Mouse (Mus musculus): ENCODE results near the gene Dync2li1. TPM values are rescaled to one million over a fixed set of nuclear protein-coding genes. Genes with fewer than 3 reads are reported as not detected.

Gene Dync2li1
- total and polyA plus RNA-seq, 3 experiments: 0.08 TPM; not detected in 2

GRCm38 (mm10) chr17:84667848-84668247 lies 41.6 kb downstream of the Dync2li1 start:
- no peak overlapping the region for H3K27ac ChIP-seq (ENCODE audit: control insufficient read depth, low read depth, low read length)
- no peaks in the 10 kb centered on the region for H3K27me3 ChIP-seq (ENCODE audit: control insufficient read depth in 1 of 2, insufficient read depth in 2 of 2, low read length in 2 of 2)
- DNase-seq (ENCODE audit: low read depth, low spot score): no peak
- no peaks in the 10 kb centered on the region for H3K36me3 ChIP-seq (ENCODE audit: control insufficient read depth in 1 of 2, insufficient read depth in 2 of 2, low read length in 2 of 2)
- no peaks in the 10 kb centered on the region for H3K79me2 ChIP-seq (ENCODE audit: control insufficient read depth, insufficient read depth, low read length, poor library complexity)
- H3K9me3 ChIP-seq (replicated peaks; ENCODE audit: insufficient read depth, low read length): no peaks in the 10 kb centered on the region
- TF ChIP-seq UBTF (IDR thresholded peaks at IDR 0.05; ENCODE audit: borderline replicate concordance, insufficient read depth, low read depth, low read length) (no peak), SMC3 (IDR thresholded peaks at IDR 0.05; ENCODE audit: low read depth, low read length) (no peak), HCFC1 (IDR thresholded peaks at IDR 0.05; ENCODE audit: low read depth, low read length) (no peak), USF2 (IDR thresholded peaks at IDR 0.05; ENCODE audit: borderline replicate concordance in 1 of 2, insufficient read depth in 1 of 2, low read depth in 1 of 2, low read length in 2 of 2) (no peak), GATA1 (IDR thresholded peaks at IDR 0.05; ENCODE audit: low read depth, low read length) (no peak), ELF1 (IDR thresholded peaks at IDR 0.05; ENCODE audit: low read depth, low read length) (no peak), CHD2 (IDR thresholded peaks at IDR 0.05; ENCODE audit: low read length) (no peak), NRF1 (IDR thresholded peaks at IDR 0.05; ENCODE audit: insufficient read depth, low read depth, low read length, poor library complexity, severe bottlenecking) (no peak), EP300 (IDR thresholded peaks at IDR 0.05; ENCODE audit: low read depth in 1 of 2, low read length in 2 of 2) (no peak), MAZ (IDR thresholded peaks at IDR 0.05; ENCODE audit: low read depth, low read length) (no peak), MAFK (IDR thresholded peaks at IDR 0.05; ENCODE audit: borderline replicate concordance, low read depth, low read length) (no peak), POLR2AphosphoS5 (IDR thresholded peaks at IDR 0.05; ENCODE audit: borderline replicate concordance, low read depth, low read length) (no peak), USF1 (IDR thresholded peaks at IDR 0.05; ENCODE audit: low read depth, low read length) (no peak), NELFE (IDR thresholded peaks at IDR 0.05; ENCODE audit: low read depth, low read length) (no peak), RCOR1 (IDR thresholded peaks at IDR 0.05; ENCODE audit: low read depth, low read length) (no peak), TBP (IDR thresholded peaks at IDR 0.05; ENCODE audit: low read depth, low read length) (no peak), MEF2A (IDR thresholded peaks at IDR 0.05; ENCODE audit: extremely low read depth, insufficient replicate concordance, low read depth, low read length, poor library complexity, severe bottlenecking) (no peak), POLR2AphosphoS2 (IDR thresholded peaks at IDR 0.05; ENCODE audit: low read length) (no peak), CHD1 (IDR thresholded peaks at IDR 0.05; ENCODE audit: low read depth, low read length) (no peak)
- no peak overlapping the region for H3K4me3 ChIP-seq (ENCODE audit: control insufficient read depth in 1 of 2, insufficient read depth in 1 of 2, low read depth in 2 of 2, low read length in 2 of 2)
- H3K4me1 ChIP-seq (ENCODE audit: control insufficient read depth in 1 of 2, insufficient read depth in 2 of 2, low read length in 2 of 2): no peaks in the 10 kb centered on the region
- H3K9ac ChIP-seq (ENCODE audit: control insufficient read depth, low read depth, low read length, poor library complexity, severe bottlenecking): no peak overlapping the region

Measured in MEL (cell line).